Mouse (Mus musculus): ENCODE measurements around the gene Slc25a48.
A peak's percentile ranks its signal among the peaks of the same experiment; 100 is the strongest.

Gene Slc25a48

DNA sequence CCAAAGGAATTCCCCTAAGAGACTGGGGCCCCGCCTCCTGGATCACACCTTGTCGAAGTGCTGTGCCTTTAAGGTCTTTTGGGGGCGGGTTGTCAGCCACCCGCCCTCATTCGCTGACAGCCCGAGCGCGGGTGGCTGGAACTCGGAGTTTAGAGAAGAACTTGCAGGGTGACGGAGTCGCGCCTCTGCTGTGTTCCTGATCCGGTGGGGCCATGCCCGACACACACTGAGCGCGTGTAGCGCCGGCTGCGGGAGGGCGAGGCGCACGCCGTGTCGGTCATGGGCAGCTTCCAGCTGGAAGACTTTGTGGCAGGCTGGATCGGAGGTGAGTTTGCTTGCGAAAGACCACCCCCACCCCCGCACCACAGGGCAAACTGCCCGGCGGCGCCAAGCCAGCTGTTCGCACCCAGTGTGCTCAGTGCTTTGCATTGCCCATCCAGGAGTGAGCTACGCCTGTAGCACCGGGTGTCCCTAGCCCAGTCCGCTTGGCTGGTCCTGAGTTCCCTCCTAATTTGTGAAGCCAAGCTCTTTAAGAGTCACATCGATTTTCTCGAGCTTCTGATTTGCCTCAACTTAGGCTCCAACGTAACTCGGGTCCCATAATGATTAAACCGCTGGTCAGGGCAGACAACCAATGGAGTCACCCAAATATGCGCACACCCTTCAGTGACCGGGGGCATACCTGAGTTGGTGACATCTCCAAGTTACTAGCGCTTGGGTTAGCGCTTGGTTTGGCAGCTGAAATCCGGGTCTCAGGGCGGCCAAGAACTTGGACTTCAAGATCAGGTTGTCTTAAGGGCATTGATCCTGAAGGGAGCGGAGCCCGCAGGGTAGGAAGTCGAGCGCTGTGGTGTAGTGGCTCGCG is at the start of gene Slc25a48:
Gene Slc25a48 (plus strand): TSS at position 145 of the 865 bp plus-strand sequence.
- DNase-seq (ENCODE audit: low spot score in 2 of 2): no peak

DNA sequence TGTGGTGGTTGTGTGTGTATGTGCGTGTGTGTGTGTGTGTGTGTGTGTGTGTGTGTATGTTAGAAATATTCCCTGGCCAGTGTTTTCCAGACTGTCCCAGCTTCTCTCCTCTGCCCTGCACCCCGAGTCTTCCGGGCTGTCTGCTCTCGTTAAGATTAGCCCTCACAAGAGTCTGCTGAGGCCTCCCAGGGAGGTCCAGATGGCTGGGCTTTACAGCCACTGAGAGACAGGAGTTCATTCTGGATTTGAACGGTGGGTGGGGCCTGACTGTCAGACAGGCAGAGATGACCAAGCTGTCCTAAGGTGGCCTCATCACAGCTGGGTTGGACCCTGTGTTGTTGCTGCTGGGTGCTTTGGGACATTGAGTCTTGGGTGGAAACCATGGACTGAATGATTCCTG is 40.6 kb upstream of the Slc25a48 start:
- no peak for DNase-seq (ENCODE audit: low spot score in 2 of 2)

DNA sequence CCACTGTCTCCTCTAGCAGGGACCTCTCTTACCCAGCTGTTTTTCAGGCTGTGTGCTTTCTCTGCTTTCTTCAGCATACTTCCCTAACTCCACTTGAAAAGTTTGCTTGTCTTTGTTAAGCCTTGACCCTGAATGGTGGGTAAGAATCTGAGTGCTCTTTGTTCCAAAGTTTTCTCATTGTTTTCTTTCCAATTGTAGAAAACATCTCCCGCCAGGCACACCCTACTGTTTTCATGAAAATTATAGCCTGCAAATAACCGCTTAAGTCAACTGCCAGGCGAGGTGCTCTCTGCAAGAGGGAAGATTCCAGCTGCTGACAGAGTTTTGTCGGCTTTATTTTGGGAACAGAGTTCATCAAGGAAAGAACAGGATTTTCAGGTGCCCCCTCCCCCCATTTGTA is 37.0 kb upstream of the Slc25a48 start:
- no peak for DNase-seq (ENCODE audit: low spot score in 2 of 2)

DNA sequence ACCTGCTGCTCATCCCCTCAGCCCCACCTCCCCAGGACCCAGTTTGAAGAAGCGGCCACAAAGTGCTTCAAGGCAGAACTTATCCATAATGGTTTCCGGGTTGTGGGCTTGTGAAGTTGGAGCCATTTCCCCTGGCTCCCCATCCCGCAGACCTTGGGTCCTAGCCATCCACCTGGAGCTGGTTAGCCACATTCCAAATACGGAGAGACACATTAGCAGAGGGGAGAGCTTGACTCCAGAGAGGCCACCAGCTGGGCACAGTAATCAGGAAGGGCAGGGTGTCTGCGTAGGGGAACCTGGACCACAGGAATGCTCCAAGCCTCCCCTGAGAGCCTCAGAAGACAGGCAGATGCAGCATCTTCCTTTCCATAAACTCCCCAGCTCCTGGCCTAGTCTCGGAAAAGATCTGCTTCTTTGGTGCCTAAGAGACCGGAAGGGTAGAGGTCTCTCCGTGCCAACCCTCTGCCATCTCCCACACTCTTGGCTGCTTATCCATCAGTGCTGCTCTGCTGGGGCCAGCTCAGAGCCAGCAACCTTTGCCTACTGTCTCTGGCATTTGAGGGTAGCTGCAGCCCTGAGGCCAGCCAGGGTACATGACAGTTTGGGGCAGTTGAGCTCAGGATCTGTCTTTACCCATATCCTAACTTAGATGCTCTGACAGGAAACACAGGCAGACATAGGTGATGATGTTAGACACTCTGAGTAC is 34.6 kb upstream of the Slc25a48 start:
- no peak for DNase-seq (ENCODE audit: low spot score in 2 of 2)

DNA sequence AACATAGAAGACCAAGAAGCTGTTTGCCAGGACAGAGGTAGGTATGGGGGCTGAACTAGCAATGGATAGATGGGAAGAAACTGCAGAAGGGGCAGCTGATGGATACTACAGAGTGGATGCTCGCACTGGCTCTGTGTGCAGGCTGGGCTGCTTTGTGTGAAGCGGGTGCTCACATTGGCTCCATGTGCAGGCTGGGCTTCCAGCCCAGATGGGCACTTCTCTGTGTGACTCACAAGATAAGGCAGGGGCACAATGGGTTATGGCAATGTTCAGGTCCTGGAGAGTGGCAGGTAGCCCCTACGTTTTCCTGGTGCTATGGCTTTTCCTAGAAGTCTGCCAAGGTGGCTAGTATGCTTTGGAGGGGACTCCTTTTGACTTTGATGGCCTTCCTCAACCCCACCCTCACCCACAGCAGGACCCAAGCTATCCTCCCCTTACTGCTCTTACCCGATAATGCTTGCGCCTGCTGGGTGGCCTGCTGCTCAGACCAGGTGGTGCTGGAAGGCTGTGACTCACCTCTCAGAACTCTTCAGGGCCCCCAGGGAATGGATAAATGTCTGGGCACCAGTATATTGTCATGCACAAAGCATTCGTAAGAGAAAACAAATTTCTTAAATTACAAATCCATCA is 33.5 kb upstream of the Slc25a48 start:
- DNase-seq (ENCODE audit: low spot score in 2 of 2): no peak

DNA sequence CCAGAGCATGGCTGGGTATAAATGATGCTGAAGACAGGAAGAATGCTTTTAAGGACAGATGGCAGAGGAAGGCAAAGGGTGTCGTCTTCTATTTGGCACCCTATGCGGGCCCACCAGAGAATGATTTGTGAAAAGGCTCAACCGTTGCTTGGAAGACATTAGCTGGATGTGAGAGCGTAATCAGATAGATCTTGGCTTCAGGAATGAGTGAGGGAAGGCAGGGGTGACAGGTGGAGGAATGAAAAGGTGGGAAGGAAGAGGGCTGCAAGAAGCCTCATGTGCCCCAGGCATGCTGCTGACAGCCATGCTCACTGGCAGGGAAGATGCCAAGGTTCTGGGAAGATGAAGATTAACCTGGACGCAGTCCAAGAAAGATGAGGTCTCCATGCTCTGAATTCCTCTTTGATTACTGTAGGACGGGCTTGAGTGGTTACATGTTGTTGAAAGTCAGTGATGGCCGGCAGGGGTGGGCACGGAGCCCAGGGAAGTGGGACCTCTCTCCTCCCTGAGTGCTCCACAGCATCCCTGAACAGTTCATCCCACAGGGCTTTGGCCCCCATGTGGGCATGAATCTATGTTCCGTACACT is 25.8 kb upstream of the Slc25a48 start:
- DNase-seq (ENCODE audit: low spot score in 2 of 2): no peak

DNA sequence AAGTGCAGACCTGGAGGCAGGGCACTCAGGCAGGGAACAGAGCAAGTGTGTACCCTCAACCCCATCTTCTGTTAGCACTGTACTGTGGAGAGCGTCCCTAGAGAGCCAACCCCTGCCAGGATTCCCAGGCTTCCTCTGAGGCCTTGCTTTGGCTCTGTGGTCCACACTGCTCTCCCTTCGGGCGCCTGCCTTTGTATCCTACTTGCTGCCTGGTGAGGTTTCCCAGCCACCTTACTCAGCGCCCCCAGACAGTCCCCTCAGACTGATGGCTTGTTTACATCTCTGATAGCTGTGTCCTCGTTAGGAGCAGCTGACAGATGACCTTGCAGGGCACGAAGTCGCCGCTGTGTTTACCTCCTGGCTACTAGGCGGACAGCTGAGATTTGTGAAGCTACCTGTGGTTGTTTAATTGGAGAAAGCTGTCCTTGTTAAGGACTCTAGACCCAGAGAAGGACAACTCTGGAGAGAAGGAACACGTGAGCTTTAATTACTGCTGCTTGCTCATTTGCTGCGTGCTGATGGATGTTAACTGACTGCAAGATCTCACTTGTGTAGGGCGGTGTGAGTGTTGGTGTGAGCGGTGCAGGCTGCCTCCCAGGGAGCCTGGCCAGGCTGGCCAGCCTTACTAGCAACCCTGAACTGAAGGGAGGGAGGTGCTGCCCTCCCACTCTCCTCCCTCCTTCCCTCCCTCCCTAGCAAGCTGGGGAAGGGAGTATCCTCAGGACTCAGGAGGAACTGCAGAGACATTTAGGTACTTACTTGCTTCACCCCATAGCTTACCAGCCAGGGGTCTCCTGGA is 19.3 kb upstream of the Slc25a48 start:
- DNase-seq (ENCODE audit: low spot score in 2 of 2): no peak

DNA sequence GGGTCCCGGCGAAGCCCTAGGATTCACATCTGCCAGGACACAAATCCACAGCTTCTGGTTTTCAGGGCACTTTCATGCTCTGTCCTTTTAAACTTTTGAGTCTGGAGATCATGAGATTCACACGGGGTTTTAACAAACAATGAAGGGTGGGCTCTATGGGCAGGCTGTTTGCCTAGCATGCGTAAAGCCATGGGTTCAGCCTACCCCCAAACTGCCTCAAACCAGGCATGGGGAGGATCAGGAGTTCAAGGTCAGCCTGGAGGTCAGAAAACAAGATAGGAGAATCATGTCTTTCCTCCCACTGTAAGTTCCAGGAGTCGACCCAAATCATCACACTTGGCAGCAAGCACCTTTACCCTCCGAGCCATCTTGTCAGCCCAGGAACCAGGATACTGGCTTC is 18.6 kb upstream of the Slc25a48 start:
- no peak for DNase-seq (ENCODE audit: low spot score in 2 of 2)

DNA sequence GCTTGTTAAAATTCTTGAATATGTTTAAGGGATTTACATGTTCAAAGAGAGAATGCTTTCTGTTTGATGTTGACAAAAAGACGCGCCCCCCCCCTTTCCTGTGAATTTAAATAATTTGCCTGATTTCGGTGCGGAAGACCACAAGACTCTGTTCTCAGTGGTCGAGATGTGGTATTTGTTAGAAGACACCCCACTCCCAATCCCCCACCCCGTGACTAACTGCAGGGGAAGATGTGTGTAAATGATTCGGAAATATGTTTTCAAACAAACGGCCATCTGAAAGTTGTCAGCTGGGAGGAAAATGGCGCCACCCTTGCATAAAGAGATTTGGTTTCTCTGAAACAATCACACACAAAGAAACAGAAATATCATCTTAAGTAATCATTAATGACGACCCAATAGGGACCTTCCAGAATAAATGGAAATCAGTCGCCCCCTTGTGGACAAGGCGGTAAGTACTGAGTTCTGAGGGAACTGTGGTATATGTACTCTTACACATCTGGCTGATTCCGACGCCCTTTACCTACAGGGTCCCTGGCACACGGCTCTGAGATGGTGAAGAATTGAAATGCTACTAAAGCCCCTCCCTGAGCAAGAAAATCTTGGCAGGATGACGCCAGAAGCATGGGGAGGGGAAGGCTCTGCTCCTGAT is 16.0 kb upstream of the Slc25a48 start:
- DNase-seq (ENCODE audit: low spot score in 2 of 2): peak; percentile 39 to 75

DNA sequence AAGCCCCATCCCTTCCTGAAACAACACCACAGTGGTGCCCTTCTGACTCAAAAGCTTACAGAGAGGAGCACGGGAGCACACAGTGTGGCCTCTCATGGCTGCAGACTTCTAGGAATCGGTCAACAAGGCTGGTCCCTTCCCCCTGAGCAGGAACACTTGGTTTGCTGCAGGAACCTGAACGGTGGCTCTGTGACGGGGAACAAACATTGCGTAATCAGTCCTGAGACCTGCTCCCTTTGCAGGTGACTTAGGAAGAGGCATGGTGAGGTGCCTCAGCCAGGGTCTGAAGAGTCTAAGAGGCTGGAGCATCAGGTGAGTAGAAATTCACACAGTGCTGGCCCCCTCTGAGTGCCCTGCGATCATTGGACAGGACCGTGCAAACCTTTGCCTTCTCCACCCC is 12.2 kb upstream of the Slc25a48 start:
- no peak for DNase-seq (ENCODE audit: low spot score in 2 of 2)

DNA sequence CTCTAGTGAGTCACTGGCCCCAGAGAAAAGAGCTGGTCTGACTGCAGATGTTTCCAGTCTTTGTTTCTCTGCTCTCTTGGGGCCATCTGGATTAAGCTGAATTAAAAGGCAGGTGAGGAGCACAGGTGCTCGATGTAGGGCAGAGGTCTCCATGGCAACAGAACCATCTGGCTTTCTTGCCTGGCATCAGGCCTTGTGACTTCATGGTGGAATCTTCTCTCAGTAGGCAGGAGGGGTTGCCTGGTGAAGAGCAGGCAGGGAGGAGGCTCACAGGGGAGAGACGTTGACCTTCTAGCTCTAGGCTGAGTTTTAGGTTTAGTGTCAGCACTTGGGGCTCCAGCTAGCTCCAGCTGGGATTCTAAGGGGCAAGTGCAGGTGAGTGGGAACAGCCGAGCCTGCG is 11.8 kb upstream of the Slc25a48 start, which contains the start of gene Gm3045:
Gene Gm3045 (plus strand): TSS at position 230 of the 400 bp plus-strand sequence.
- no peak for DNase-seq (ENCODE audit: low spot score in 2 of 2)

DNA sequence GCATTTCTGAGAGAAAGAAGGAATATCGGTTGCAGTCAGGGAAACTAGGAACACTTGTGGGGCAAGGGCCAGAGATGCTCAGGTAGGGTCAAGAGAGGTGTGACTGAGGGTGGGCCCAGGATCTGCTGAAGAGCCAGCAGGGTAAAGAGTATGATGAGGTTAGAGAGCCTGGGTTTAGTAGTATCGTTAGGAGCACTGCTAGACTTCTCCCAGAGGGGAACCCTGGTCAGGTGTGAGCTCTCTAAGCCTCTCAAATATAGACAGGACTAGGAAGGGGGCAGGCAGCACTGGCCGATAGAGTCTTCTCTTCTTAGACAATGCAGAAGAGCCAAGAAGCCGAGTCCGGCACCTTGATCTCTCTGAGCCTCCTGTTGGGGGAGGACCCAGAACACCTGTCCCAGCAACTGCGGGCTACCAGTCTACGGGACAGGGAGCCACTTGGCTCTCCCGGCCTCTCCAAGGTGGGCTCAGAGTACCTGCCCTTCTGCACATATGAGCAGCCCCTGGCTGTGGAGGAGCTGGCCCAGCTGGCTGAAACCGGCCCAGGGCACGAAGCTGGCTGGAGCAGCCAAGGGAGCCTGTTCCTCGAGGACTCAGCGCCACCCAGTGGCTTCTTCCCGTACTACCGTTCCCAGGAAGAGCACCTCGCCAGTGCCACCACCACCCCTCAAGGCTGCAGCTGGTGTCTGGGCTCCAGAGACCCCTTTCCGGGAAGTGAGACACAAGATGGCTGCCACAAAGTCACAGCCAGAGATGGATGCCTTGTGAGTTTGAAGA is 9.2 kb upstream of the Slc25a48 start:
- DNase-seq (ENCODE audit: low spot score in 2 of 2): peak; percentile 32 to 74

DNA sequence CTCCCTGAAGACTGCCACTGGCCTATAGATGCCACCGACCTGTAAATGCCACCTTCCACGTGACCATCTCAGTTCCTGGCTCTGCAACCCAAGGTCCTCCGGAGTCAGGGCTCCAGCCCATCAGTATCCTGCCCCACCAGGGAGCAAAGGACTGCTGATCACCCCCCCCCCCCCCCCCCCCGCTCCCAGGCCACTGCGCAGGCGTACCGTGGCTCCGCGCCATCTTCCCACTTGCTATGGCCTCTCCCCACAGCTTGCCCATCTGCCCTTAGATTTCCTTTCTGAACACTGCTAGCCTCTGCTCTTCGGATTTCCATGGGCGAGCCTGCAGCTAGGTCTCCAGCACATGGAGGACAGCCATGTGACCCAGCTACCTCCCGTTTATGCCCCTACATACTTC is 5.7 kb upstream of the Slc25a48 start:
- no peak for DNase-seq (ENCODE audit: low spot score in 2 of 2)

DNA sequence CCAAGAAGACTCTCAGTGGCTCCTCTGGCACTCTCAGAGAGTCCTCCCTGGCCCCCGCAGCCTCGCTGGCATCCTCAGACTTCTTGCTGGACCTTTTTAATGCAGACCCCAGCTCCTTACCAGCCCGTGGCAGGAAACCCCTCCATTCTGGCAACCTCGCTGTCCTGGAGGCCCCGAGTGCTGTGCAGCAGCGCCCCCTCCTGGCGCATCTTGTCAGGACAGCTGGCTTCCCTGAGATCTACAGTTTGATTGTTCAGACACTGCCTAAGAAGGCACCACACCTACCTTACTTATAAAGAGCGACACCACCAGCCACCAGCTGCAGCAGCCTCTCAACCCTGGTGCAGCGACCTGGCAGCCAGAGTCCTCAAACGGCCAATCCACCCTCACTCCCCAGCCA is 4.7 kb upstream of the Slc25a48 start:
- DNase-seq (ENCODE audit: low spot score in 2 of 2): peak; percentile 41 to 62

DNA sequence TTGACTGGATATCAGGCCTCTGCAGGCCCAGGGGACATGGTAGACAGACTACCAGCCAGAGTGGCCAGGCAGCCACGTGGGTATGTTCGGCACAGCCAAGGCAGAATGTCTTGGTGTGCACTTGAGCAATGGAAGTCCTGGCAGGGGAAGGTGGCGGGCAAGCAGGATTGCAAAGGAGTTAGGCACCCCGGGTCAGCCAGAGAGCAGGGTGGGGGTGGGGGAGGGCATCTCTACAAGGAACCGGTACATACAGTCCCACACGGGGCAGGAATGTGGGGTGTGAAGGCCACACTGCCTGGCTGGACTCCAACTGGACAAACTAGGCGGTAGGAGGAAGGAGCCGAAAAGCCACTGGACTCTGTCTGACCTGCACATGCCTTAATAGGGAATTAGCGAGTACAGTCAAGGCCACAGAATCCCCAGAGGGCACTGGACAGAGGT is 3.8 kb upstream of the Slc25a48 start:
- DNase-seq (ENCODE audit: low spot score in 2 of 2): no peak

DNA sequence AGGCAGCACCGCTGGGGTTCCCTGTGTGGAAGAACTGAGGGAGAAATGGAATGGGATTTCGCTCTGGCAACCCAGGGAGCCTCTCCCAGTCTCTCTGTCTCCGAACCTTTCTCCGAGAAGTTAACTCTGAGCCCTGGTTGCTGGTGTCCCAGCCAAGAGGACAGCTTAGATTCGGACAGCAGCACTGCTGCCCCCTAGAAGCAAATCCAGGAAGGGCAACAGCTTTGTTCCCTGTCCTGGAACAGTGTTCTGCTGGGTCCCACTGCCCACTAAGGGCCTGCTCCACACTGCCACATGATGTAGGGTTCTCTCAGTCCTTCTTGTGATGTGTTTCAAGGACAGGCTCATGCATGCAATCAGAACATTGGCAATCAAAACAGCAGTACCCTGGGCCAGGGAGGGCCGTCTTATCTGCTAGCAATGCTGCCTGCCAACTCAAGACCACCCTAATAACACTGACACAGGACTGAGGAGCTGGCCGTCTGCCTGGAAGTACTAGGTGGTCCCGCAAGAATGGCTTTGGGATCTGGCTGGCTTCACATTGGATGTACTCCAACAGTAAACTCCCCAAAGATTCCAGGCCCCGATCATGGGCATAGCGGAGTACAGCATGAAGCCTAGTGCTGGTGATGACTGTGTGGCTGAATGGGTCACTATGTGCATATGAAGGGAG is 2.4 kb upstream of the Slc25a48 start:
- no peak for DNase-seq (ENCODE audit: low spot score in 2 of 2)

DNA sequence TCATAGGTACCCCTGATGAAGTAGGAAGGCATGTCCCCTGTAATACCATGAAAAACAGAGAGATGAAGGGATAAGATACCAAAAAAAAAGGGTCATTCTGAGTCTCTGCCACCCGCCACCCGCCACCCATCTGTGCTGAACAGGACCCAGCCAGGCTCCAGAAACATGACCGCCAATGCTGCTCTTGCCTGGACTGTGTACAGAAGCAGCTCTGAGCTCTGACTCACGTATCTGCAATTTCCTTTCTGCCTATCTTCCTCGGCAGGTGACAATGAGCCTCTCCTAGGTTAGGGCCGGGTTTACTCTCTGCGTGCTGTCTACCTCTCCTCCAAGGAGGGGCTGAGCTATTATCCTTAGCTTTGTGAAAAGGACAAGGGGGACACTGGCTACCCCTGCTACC is 5.3 kb downstream of the Slc25a48 start:
- DNase-seq (ENCODE audit: low spot score in 2 of 2): no peak

DNA sequence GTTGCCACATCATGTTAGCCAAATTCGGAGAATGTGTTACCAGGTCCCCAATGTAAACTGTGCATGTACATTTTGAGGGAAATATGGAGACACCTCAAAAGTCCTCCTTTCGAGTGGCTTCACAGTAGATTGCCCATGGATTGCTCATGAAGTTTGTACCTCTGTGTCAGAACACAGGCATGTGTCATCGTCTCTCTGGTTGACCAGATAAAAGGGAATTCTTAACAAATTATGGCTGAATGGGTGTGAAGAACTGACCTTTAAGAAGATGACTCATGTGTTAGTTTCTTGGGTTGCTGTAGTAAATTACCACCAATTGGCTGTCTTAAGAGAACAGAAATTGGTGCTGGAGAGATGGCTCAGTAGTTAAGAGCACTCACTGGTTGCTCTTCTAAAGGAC is 6.0 kb downstream of the Slc25a48 start:
- DNase-seq (ENCODE audit: low spot score in 2 of 2): no peak

DNA sequence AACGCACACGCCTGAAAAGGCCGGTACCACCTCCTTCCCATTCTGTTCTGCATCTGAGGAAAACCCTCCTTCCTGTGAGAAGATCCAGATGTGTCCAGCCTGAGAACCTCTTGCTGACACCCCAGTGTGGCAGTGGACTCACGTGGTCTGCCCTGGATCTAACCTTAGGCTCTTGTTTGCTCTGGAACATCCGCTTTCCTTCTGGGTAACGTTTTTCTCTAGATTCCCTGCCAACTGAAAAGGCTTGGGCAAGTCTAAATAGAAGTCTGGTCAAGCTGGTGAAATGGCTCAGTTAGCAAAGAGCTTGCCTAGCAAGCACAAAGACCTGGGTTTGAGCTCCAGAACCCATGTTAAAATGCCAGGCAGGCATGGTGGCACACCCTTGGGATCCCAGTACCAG is 6.8 kb downstream of the Slc25a48 start:
- no peak for DNase-seq (ENCODE audit: low spot score in 2 of 2)
